Mouse (Mus musculus): ENCODE results near the gene Nedd9.

DNA sequence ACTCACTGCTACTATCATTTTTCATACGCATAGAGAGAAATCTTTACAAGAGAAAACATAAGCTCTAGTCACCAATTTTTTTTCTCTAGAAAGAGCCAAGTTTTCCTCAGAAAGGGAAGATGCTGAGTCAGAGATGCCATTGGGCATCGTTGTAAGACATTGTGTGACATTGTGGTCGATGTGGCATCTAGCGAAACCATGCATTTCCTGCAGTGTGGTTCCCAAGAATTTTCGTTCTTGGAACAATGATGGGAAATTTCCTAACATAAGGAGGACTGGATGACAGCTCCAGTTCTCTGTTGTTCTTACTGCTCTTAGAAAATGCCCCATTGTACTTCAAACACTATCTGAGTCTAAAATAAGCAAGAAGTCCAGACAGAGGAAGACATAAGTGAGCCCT is 45.5 kb upstream of the Nedd9 start:
- no peak for TF ChIP-seq POLR2A (IDR thresholded peaks at IDR 0.05; ENCODE audit: insufficient read depth, low read length)
- no peak for TF ChIP-seq CTCF (IDR thresholded peaks at IDR 0.05; ENCODE audit: low read depth, low read length)
- no peak for TF ChIP-seq EP300 (IDR thresholded peaks at IDR 0.05; ENCODE audit: insufficient read depth, low read depth, low read length)

Data from ES-Bruce4 (cell line).